33 mouse cellular contexts compared by ENCODE assay signal in genomic region chr4:139791168-139791567, GRCm38 (mm10). TPM values are rescaled to one million over a fixed set of nuclear protein-coding genes. Genes with fewer than 3 reads are reported as not detected.
DNase-seq lines count a peak whose midpoint lies in the region; ATAC-seq and TF ChIP-seq lines count a peak whose summit lies in the region.
"Had no signal": no experiment of that assay in that cellular context is flagged by ENCODE, and none has a peak within 500 bp of the region (broad histone marks: within the 10 kb centered on the region; RNA-seq: fewer than 3 reads in every experiment).

No protein-coding gene starts in this region.

- TF ChIP-seq POLR2A in cerebellum, adult 2 months (IDR thresholded peaks at IDR 0.05; ENCODE audit: borderline replicate concordance, insufficient read depth, low read length): no peak

- WGBS in kidney, embryonic 15.5 days: 9% methylated on average over 8 of the region's 8 CpGs
- WGBS in limb, embryonic 10.5 days: 43% methylated on average over 8 of the region's 8 CpGs
- WGBS in stomach, embryonic 16.5 days: 30% methylated on average over 8 of the region's 8 CpGs
- 32% methylated on average over 8 of the region's 8 CpGs for WGBS in cerebellum, adult 2 months

- H3K9me3 ChIP-seq in kidney, embryonic 15.5 days (replicated peaks): no peaks in the 10 kb centered on the region
- peaks cover 5% of the 10 kb centered on the region; the same call in 1 of the 2 replicates for H3K9me3 ChIP-seq in E14TG2a.4 (ENCODE audit: low read length)
- no peaks in the 10 kb centered on the region for H3K9me3 ChIP-seq in limb, embryonic 10.5 days (replicated peaks)
- peaks cover 5% of the 10 kb centered on the region; the same call in 1 of the 2 replicates for H3K9me3 ChIP-seq in stomach, embryonic 16.5 days (replicated peaks; ENCODE audit: control insufficient read depth, low read length)
- H3K9me3 ChIP-seq: embryonic facial prominence, embryonic 13.5 days; forebrain, embryonic 12.5 days; heart, embryonic 13.5 days; hindbrain, embryonic 12.5 days; midbrain, embryonic 12.5 days; neural tube, embryonic 12.5 days; stomach, embryonic 15.5 days had no signal

- ATAC-seq in kidney, embryonic 15.5 days (replicated peaks; ENCODE audit: low FRiP score): no peak
- ATAC-seq in stomach, embryonic 16.5 days (ENCODE audit: insufficient read depth, low FRiP score): peak; percentile 34; the same call in 1 of the 2 replicates

- 0 out of 2 replicates have a peak overlapping the region, but pooled peaks have one; percentile 12 for H3K4me2 ChIP-seq in kidney, embryonic 15.5 days
- no peak overlapping the region for H3K4me2 ChIP-seq in stomach, embryonic 16.5 days (ENCODE audit: low read depth, low read length)
- H3K4me2 ChIP-seq: embryonic facial prominence, embryonic 13.5 days; forebrain, embryonic 12.5 days; heart, embryonic 13.5 days; hindbrain, embryonic 12.5 days; midbrain, embryonic 12.5 days; neural tube, embryonic 12.5 days; stomach, embryonic 15.5 days had no signal

- peaks cover 88% of the 10 kb centered on the region for H3K27me3 ChIP-seq in kidney, embryonic 15.5 days
- H3K27me3 ChIP-seq in E14TG2a.4 (ENCODE audit: insufficient read depth, low read length): 0 out of 2 replicates have a peak, but pooled peaks cover 15% of the 10 kb centered on the region
- H3K27me3 ChIP-seq in limb, embryonic 10.5 days (ENCODE audit: low read depth, poor library complexity, severe bottlenecking): peaks cover 89% of the 10 kb centered on the region
- 0 out of 2 replicates have a peak, but pooled peaks cover 2% of the 10 kb centered on the region for H3K27me3 ChIP-seq in stomach, embryonic 16.5 days (ENCODE audit: control insufficient read depth, insufficient read depth, low read length)
- no peaks in the 10 kb centered on the region for H3K27me3 ChIP-seq in cerebellum, adult 2 months (ENCODE audit: control insufficient read depth, insufficient read depth, low read length)

- H3K36me3 ChIP-seq in kidney, embryonic 15.5 days: no peaks in the 10 kb centered on the region
- no peaks in the 10 kb centered on the region for H3K36me3 ChIP-seq in E14TG2a.4 (ENCODE audit: insufficient read depth, low read length)
- no peaks in the 10 kb centered on the region for H3K36me3 ChIP-seq in limb, embryonic 10.5 days
- H3K36me3 ChIP-seq in stomach, embryonic 16.5 days (ENCODE audit: control insufficient read depth, insufficient read depth, low read length): no peaks in the 10 kb centered on the region
- H3K36me3 ChIP-seq: embryonic facial prominence, embryonic 13.5 days; forebrain, embryonic 12.5 days; heart, embryonic 13.5 days; hindbrain, embryonic 12.5 days; neural tube, embryonic 12.5 days; stomach, embryonic 15.5 days had no signal

- peaks cover 19% of the 10 kb centered on the region for H3K4me1 ChIP-seq in kidney, embryonic 15.5 days
- peaks cover 42% of the 10 kb centered on the region for H3K4me1 ChIP-seq in E14TG2a.4 (replicated peaks; ENCODE audit: low read depth, low read length)
- H3K4me1 ChIP-seq in limb, embryonic 10.5 days: peaks cover 28% of the 10 kb centered on the region
- H3K4me1 ChIP-seq in stomach, embryonic 16.5 days (ENCODE audit: control insufficient read depth, insufficient read depth, low read length): peaks cover 10% of the 10 kb centered on the region; the same call in 1 of the 2 replicates
- peaks cover 2% of the 10 kb centered on the region for H3K4me1 ChIP-seq in cerebellum, adult 2 months (ENCODE audit: control insufficient read depth, insufficient read depth, low read length)
- H3K4me1 ChIP-seq: heart, embryonic 13.5 days had no signal

- no peak for TF ChIP-seq CTCF in E14TG2a.4 (conservative IDR thresholded peaks at IDR 0.05; ENCODE audit: low read length)
- TF ChIP-seq CTCF in cerebellum, adult 2 months (IDR thresholded peaks at IDR 0.05; ENCODE audit: borderline replicate concordance, insufficient read depth, low read depth, low read length): no peak

- no peak overlapping the region for H3K27ac ChIP-seq in kidney, embryonic 15.5 days
- peak overlapping the region; percentile 26; the same call in 1 of the 2 replicates for H3K27ac ChIP-seq in limb, embryonic 10.5 days
- H3K27ac ChIP-seq in stomach, embryonic 16.5 days (ENCODE audit: low read length): no peak overlapping the region
- no peak overlapping the region for H3K27ac ChIP-seq in cerebellum, adult 2 months (ENCODE audit: insufficient read depth, low read length)
- H3K27ac ChIP-seq: embryonic facial prominence, embryonic 13.5 days; forebrain, embryonic 12.5 days; heart, embryonic 13.5 days; hindbrain, embryonic 12.5 days; midbrain, embryonic 12.5 days; neural tube, embryonic 12.5 days; stomach, embryonic 15.5 days had no signal

- no peak overlapping the region for H3K9ac ChIP-seq in kidney, embryonic 15.5 days
- H3K9ac ChIP-seq in stomach, embryonic 16.5 days (ENCODE audit: low read length): no peak overlapping the region
- H3K9ac ChIP-seq: embryonic facial prominence, embryonic 13.5 days; forebrain, embryonic 12.5 days; heart, embryonic 13.5 days; hindbrain, embryonic 12.5 days; midbrain, embryonic 12.5 days; neural tube, embryonic 12.5 days; stomach, embryonic 15.5 days had no signal

- no peak overlapping the region for H3K4me3 ChIP-seq in kidney, embryonic 15.5 days (replicated peaks)
- peak overlapping the region; percentile 44; the same call in 1 of the 2 replicates for H3K4me3 ChIP-seq in E14TG2a.4 (replicated peaks; ENCODE audit: low read length)
- no peak overlapping the region for H3K4me3 ChIP-seq in limb, embryonic 10.5 days
- no peak overlapping the region for H3K4me3 ChIP-seq in stomach, embryonic 16.5 days (replicated peaks; ENCODE audit: low read length)
- H3K4me3 ChIP-seq in cerebellum, adult 2 months (replicated peaks; ENCODE audit: insufficient read depth, low read depth, low read length): no peak overlapping the region
- H3K4me3 ChIP-seq: embryonic facial prominence, embryonic 13.5 days; erythroblast, embryonic 14.5 days; forebrain, embryonic 12.5 days; heart, embryonic 13.5 days; hindbrain, embryonic 12.5 days; midbrain, embryonic 12.5 days; neural tube, embryonic 12.5 days; stomach, embryonic 15.5 days had no signal

- DNase-seq in kidney, adult 8-10 months: no peak
- DNase-seq in limb, embryonic 10.5 days (ENCODE audit: low spot score): no peak
- DNase-seq in layer of hippocampus, postnatal 25 days (ENCODE audit: extremely low spot score in 1 of 2, low spot score in 1 of 2): no peak
- DNase-seq in cerebellum, adult 2 months: no peak
- DNase-seq: adrenal gland, adult 2 months; cerebellum, adult 18-20 months; cerebellum, postnatal 25 days; embryo, embryonic 11 days; gastrocnemius, postnatal 25 days; heart, adult 18-20 months; heart, postnatal 14 days; lung, adult 2 months; lung, postnatal 14 days; right cerebral cortex, postnatal 4 days; thymus, adult 2 months; thymus, postnatal 4 days had no signal

RNA-seq across cellular contexts. Expression of gene Pax7, which starts 42.2 kb away (rescaled TPM):
- 0.05 and 0.10 TPM in 2 replicates for polyA plus RNA-seq in kidney, embryonic 15.5 days (2015; fragmentation: Nextera tagmentation; extraction: Ambion mirVana)
- polyA plus RNA-seq in limb, embryonic 10.5 days (2016; fragmentation: Nextera tagmentation; extraction: Ambion mirVana): 0.11 and 0.14 TPM in 2 replicates
- 0.08 TPM in 1 of 2 replicates, not detected in the other for polyA plus RNA-seq in stomach, embryonic 16.5 days (2015; fragmentation: Nextera tagmentation; extraction: Ambion mirVana)
- total RNA-seq in layer of hippocampus, postnatal 25 days (2021): not detected
- 0.07 and 0.08 TPM in 2 replicates for polyA plus RNA-seq in cerebellum, adult 2 months (2012; rRNA removed)
- total RNA-seq: adrenal gland, adult 2 months; CH12.LX; heart, adult 18-20 months; heart, postnatal 14 days; megakaryocyte progenitor cell, adult 5-6 weeks; MEL; monocyte, adult 5-6 weeks had no signal
- polyA plus RNA-seq: adrenal gland, adult 2 months; erythroblast, embryonic 14.5 days; heart, embryonic 13.5 days; kidney, embryonic 16.5 days; large intestine, adult 2 months had no signal
